Mouse (Mus musculus) hindbrain, embryonic 14.5 days (tissue): Measurements from ENCODE around the gene Papss2. TPM values are rescaled to one million over a fixed set of nuclear protein-coding genes. Genes with fewer than 3 reads are reported as not detected.

ENCODE experiments used
- ATAC-seq: fragments of 200-750 bp; cut with Nextera tagmentation; 2 replicates; pipeline ENCODE4 v1.8.0; 2017; ENCODE audit warnings: moderate number of reproducible peaks, mild to moderate bottlenecking, moderate TSS enrichment, moderate library complexity; ENCODE audit not compliant: low FRiP score
- DNase-seq: peaks from one replicate; pipeline ENCODE4 v3.0.0-alpha.2; 2015; ENCODE audit warnings: low spot score
- H3K27ac ChIP-seq: fragments of 300-500 bp; sonication (generic); 2 replicates; pipeline ENCODE4 v1.5.1; 2014; ENCODE audit warnings: mild to moderate bottlenecking, moderate library complexity
- H3K27me3 ChIP-seq: fragments of 300-500 bp; sonication (generic); 2 replicates; pipeline ENCODE4 v1.6.1; 2014; ENCODE audit warnings: mild to moderate bottlenecking, low read length, mixed read lengths; ENCODE audit not compliant: control insufficient read depth, insufficient read depth
- H3K36me3 ChIP-seq: fragments of 300-500 bp; sonication (generic); replicated peaks from 2 replicates; pipeline ENCODE4 v1.6.1; 2014; ENCODE audit not compliant: control insufficient read depth, insufficient read depth
- H3K4me1 ChIP-seq: fragments of 300-500 bp; sonication (generic); replicated peaks from 2 replicates; pipeline ENCODE4 v1.6.1; 2014; ENCODE audit warnings: antibody characterized with exemption, low read length, mixed read lengths; ENCODE audit not compliant: control insufficient read depth, insufficient read depth
- H3K4me2 ChIP-seq: fragments of 300-500 bp; sonication (generic); replicated peaks from 2 replicates; pipeline ENCODE4 v1.6.1; 2014; ENCODE audit warnings: mild to moderate bottlenecking, moderate library complexity
- H3K4me3 ChIP-seq: fragments of 300-500 bp; sonication (generic); replicated peaks from 2 replicates; pipeline ENCODE4 v1.5.1; 2014; ENCODE audit warnings: mild to moderate bottlenecking, low read length
- H3K9ac ChIP-seq: fragments of 300-500 bp; sonication (generic); 2 replicates; pipeline ENCODE4 v1.6.1; 2014
- H3K9me3 ChIP-seq: fragments of 300-500 bp; sonication (generic); 2 replicates; pipeline ENCODE4 v1.6.1; 2016; ENCODE audit warnings: low read length; ENCODE audit not compliant: control insufficient read depth
- WGBS: fragments of 180-500 bp; shearing (Covaris S2); extraction: QIAGEN DNeasy Blood & Tissue Kit; methylation state at CpG from one replicate; pipeline ENCODE4 v1.1.7; 2014; 5-methylcytosine and 5-hydroxymethylcytosine counted together
- polyA plus RNA-seq: library from polyadenylated mRNA; unstranded; fragments of >200 nt; fragmentation: Nextera tagmentation; extraction: Ambion mirVana; gene quantifications from 2 replicates; pipeline ENCODE4 v1.2.1, GENCODE M21; 2014

Papss2 gene
- polyA plus RNA-seq, 1 experiment from 2014 or later = 1.8 TPM

- Histone ChIP-seq H3K4me3 (no peak overlapping the region), H3K4me1 (no peaks in the 10 kb centered on the region), H3K9me3 (no peaks in the 10 kb centered on the region), H3K9ac (no peak overlapping the region), H3K27ac (no peak overlapping the region), H3K27me3 (no peaks in the 10 kb centered on the region), H3K4me2 (no peak overlapping the region), H3K36me3 (no peaks in the 10 kb centered on the region)
- no peak for ATAC-seq
- WGBS = 82% methylated on average over 3 of the region's 3 CpGs
- no peak for DNase-seq
Measured at GRCm38 (mm10) chr19:32622142-32622541, 26.6 kb downstream of the Papss2 start.

DNA sequence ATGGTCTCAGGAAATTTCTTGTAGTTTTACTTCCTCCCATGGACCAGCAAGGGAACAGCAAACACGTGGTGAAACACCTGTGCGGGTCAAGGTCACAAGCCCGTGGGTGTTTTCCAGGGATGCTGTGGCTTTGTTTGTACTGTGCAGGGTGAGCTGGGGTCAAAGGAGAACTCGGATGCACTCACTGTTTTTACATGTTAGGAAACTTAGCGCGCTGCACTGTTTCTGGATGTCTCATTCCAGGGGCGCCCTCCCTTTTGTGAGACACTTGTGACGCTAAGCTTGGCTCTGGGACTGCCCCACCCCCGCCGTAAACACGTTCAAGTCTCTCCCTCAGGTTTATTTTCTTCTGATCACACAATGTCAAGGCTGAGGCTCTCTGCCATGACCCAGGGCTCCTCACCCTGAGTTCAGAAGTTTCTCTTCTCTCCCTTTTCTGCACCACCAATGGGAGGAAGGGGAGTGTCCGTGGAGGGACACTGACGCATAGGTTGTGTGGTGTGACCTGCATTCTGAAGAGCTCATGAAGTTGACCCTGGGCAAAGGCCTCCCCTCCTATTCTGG lies 31.3 kb downstream of the Papss2 start:
- H3K4me3 ChIP-seq = no peak overlapping the region
- WGBS = 72% methylated on average over 13 of the region's 13 CpGs
- ATAC-seq = no peak

DNA sequence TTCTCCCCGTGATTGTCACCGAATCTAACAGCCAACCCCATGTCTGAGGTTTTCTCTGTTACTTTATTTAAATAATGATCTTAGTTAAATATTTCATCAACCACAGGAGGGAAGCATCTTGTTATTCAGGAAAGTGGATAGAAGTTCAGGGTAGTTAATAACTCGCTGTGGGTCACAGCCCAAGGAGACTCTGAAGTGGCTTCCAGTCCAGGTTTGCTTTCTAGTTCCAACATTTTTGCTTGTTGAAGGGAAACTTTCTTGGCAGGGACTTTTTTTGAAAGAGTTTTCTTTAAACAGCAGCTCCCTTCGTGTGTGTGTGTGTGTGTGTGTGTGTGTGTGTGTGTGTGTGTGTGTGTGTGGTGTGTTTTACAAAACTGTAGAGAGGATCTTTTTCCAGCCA lies 32.0 kb downstream of the Papss2 start:
- no peak for ATAC-seq
- Histone ChIP-seq H3K9me3 (no peaks in the 10 kb centered on the region), H3K4me2 (no peak overlapping the region), H3K36me3 (no peaks in the 10 kb centered on the region), H3K27me3 (no peaks in the 10 kb centered on the region), H3K9ac (no peak overlapping the region), H3K4me1 (no peaks in the 10 kb centered on the region), H3K27ac (no peak overlapping the region), H3K4me3 (no peak overlapping the region)
- no peak for DNase-seq
- 87% methylated on average over 4 of the region's 4 CpGs for WGBS

More for the DNA sequence above, 31.3 kb downstream of the Papss2 start:
- Histone ChIP-seq H3K4me1 (no peaks in the 10 kb centered on the region), H3K27me3 (no peaks in the 10 kb centered on the region), H3K9ac (no peak overlapping the region), H3K4me2 (no peak overlapping the region), H3K9me3 (no peaks in the 10 kb centered on the region), H3K36me3 (no peaks in the 10 kb centered on the region), H3K27ac (no peak overlapping the region)
- no peak for DNase-seq

- Histone ChIP-seq H3K4me1 (no peaks in the 10 kb centered on the region), H3K9ac (no peak overlapping the region), H3K36me3 (no peaks in the 10 kb centered on the region), H3K9me3 (no peaks in the 10 kb centered on the region), H3K4me3 (no peak overlapping the region), H3K27ac (no peak overlapping the region), H3K4me2 (no peak overlapping the region), H3K27me3 (no peaks in the 10 kb centered on the region)
- 81% methylated on average over 7 of the region's 7 CpGs for WGBS
- ATAC-seq = no peak
- DNase-seq = no peak
Measured at GRCm38 (mm10) chr19:32628572-32629132, 33.1 kb downstream of the Papss2 start.

- 64% methylated on average over 8 of the region's 8 CpGs for WGBS
- Histone ChIP-seq H3K4me2 (no peak overlapping the region), H3K9ac (no peak overlapping the region), H3K4me3 (no peak overlapping the region), H3K36me3 (no peaks in the 10 kb centered on the region), H3K27me3 (no peaks in the 10 kb centered on the region), H3K9me3 (no peaks in the 10 kb centered on the region), H3K27ac (no peak overlapping the region), H3K4me1 (no peaks in the 10 kb centered on the region)
- no peak for DNase-seq
- ATAC-seq = no peak
Measured at GRCm38 (mm10) chr19:32634916-32635315, 39.3 kb downstream of the Papss2 start.

- DNase-seq = no peak
- no peak for ATAC-seq
- no peak overlapping the region for H3K4me3 ChIP-seq
- H3K27me3 ChIP-seq = no peaks in the 10 kb centered on the region
- WGBS = 76% methylated on average over 16 of the region's 16 CpGs
- H3K36me3 ChIP-seq = no peaks in the 10 kb centered on the region
- H3K4me1 ChIP-seq = no peaks in the 10 kb centered on the region
- H3K4me2 ChIP-seq = no peak overlapping the region
- H3K27ac ChIP-seq = no peak overlapping the region
- H3K9me3 ChIP-seq = no peaks in the 10 kb centered on the region
- no peak overlapping the region for H3K9ac ChIP-seq
Measured at GRCm38 (mm10) chr19:32637357-32638275, 42.0 kb downstream of the Papss2 start.

DNA sequence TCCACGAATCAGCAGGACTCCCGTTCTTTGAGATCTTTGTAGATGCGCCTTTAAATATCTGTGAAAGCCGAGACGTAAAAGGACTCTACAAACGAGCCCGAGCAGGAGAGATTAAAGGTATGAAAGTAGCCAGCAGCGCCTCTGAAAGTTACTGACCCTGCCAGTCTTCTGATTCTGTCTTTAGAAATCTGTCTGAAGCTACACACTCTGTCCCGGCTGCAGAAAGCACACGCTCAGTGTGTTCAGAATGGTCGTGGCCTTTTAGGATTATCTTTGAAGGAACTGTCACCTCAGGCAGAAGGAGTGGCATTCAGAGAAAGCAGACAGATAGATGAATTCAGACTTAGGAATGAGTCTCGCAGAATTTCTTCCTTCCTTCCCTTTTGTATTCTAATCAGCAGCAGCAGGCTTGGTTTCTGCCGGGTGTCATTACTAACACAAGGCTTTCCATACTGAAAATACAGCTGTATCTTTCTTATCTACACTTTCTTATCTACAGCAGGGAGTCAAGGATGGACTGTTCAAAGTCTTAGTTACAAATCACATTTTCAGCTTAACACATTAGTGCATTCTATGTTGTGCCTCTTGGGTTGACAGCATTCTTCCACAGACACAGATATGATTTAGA lies 42.8 kb downstream of the Papss2 start:
- no peak overlapping the region for H3K9ac ChIP-seq
- no peaks in the 10 kb centered on the region for H3K9me3 ChIP-seq
- no peak overlapping the region for H3K27ac ChIP-seq
- no peak for DNase-seq
- H3K4me2 ChIP-seq = no peak overlapping the region
- no peaks in the 10 kb centered on the region for H3K4me1 ChIP-seq
- WGBS = 59% methylated on average over 13 of the region's 13 CpGs
- no peaks in the 10 kb centered on the region for H3K27me3 ChIP-seq
- ATAC-seq = no peak
- H3K4me3 ChIP-seq = no peak overlapping the region
- H3K36me3 ChIP-seq = no peaks in the 10 kb centered on the region

DNA sequence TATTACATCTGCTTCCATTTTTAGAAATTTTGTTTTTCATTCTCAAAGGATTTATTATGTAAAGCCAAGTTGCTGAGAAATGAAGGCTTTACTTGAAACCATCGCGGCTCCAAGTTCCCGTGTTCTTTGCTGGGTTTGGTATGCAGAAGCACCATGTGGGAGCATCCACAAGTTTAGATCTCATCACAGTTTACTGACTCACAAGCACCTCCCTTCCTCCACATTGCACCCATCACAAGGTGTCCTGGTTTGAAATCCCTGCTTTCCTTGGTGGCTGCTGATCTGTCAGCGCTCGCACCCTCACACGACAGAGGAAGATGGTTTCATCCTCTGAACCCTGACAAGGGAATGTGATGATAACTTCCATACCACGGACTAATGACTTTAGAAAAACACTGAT lies 45.9 kb downstream of the Papss2 start:
- no peak overlapping the region for H3K4me3 ChIP-seq
- ATAC-seq (no peak), DNase-seq (no peak)
- no peak overlapping the region for H3K9ac ChIP-seq
- H3K9me3 ChIP-seq = no peaks in the 10 kb centered on the region
- H3K4me2 ChIP-seq = no peak overlapping the region
- no peaks in the 10 kb centered on the region for H3K36me3 ChIP-seq
- H3K4me1 ChIP-seq = no peaks in the 10 kb centered on the region
- no peaks in the 10 kb centered on the region for H3K27me3 ChIP-seq
- no peak overlapping the region for H3K27ac ChIP-seq
- 92% methylated on average over 7 of the region's 7 CpGs for WGBS

- Histone ChIP-seq H3K27me3 (no peaks in the 10 kb centered on the region), H3K9me3 (no peaks in the 10 kb centered on the region), H3K4me3 (no peak overlapping the region), H3K4me2 (no peak overlapping the region), H3K9ac (no peak overlapping the region), H3K36me3 (no peaks in the 10 kb centered on the region), H3K4me1 (no peaks in the 10 kb centered on the region), H3K27ac (no peak overlapping the region)
- DNase-seq (no peak), ATAC-seq (no peak)
- WGBS = 55% methylated on average over 8 of the region's 8 CpGs
Measured at GRCm38 (mm10) chr19:32641995-32642394, 46.4 kb downstream of the Papss2 start.
